Mouse (Mus musculus) neural tube, embryonic 13.5 days (tissue): ENCODE measurements around the gene Adcy9. TPM values are rescaled to one million over a fixed set of nuclear protein-coding genes. Genes with fewer than 3 reads are reported as not detected.

Source experiments
- ATAC-seq: fragments of 200-750 bp; cut with Nextera tagmentation; 2 replicates; pipeline ENCODE4 v1.8.0; 2017; ENCODE audit warnings: low read depth, mild to moderate bottlenecking, moderate TSS enrichment, moderate library complexity
- H3K27ac ChIP-seq: fragments of 300-500 bp; sonication (generic); replicated peaks from 2 replicates; pipeline ENCODE4 v1.5.1; 2015; ENCODE audit warnings: moderate library complexity, mild to moderate bottlenecking, inconsistent platforms
- H3K27me3 ChIP-seq: fragments of 300-500 bp; sonication (generic); 2 replicates; pipeline ENCODE4 v1.6.1; 2015; ENCODE audit warnings: mild to moderate bottlenecking, inconsistent platforms
- H3K36me3 ChIP-seq: fragments of 300-500 bp; sonication (generic); 2 replicates; pipeline ENCODE4 v1.6.1; 2015; ENCODE audit warnings: mild to moderate bottlenecking, inconsistent platforms
- H3K4me1 ChIP-seq: fragments of 300-500 bp; sonication (generic); replicated peaks from 2 replicates; pipeline ENCODE4 v1.6.1; 2015; ENCODE audit warnings: inconsistent platforms
- H3K4me2 ChIP-seq: fragments of 300-500 bp; sonication (generic); 2 replicates; pipeline ENCODE4 v1.6.1; 2015; ENCODE audit warnings: inconsistent platforms, mild to moderate bottlenecking, moderate library complexity
- H3K4me3 ChIP-seq: fragments of 300-500 bp; sonication (generic); 2 replicates; pipeline ENCODE4 v1.5.1; 2015; ENCODE audit warnings: mild to moderate bottlenecking, inconsistent platforms
- H3K9ac ChIP-seq: fragments of 300-500 bp; sonication (generic); 2 replicates; pipeline ENCODE4 v1.6.1; 2015; ENCODE audit warnings: moderate library complexity, mild to moderate bottlenecking, inconsistent platforms
- H3K9me3 ChIP-seq: fragments of 300-500 bp; sonication (generic); 2 replicates; pipeline ENCODE4 v1.6.1; 2016; ENCODE audit warnings: inconsistent platforms
- WGBS: fragments of 180-500 bp; shearing (Covaris S2); methylation state at CpG from one replicate; pipeline ENCODE4 v1.1.7; 2015; 5-methylcytosine and 5-hydroxymethylcytosine counted together
- polyA plus RNA-seq: library from polyadenylated mRNA; unstranded; fragments of >200 nt; fragmentation: Nextera tagmentation; extraction: Ambion mirVana; gene quantifications from 2 replicates; pipeline ENCODE4 v1.2.1, GENCODE M21; 2015

The Adcy9 gene
- polyA plus RNA-seq, 1 experiment from 2014 or later, result 2.8 TPM

- no peak overlapping the region for H3K9ac ChIP-seq
- no peaks in the 10 kb centered on the region for H3K9me3 ChIP-seq
- H3K36me3 ChIP-seq, result peaks cover 7% of the 10 kb centered on the region
- H3K27ac ChIP-seq, result no peak overlapping the region
- 80% methylated on average over 5 of the region's 5 CpGs for WGBS
- ATAC-seq, result no peak
- no peak overlapping the region for H3K4me3 ChIP-seq
- H3K4me2 ChIP-seq, result no peak overlapping the region
- H3K27me3 ChIP-seq, result no peaks in the 10 kb centered on the region
- no peaks in the 10 kb centered on the region for H3K4me1 ChIP-seq
These were observed 116.7 kb downstream of the Adcy9 start for GRCm38 (mm10) chr16:4303554-4303953.

GRCm38 (mm10) chr16:4300280-4300679 lies 120.0 kb downstream of the Adcy9 start:
- Histone ChIP-seq H3K27me3 (no peaks in the 10 kb centered on the region), H3K4me1 (no peaks in the 10 kb centered on the region), H3K9me3 (no peaks in the 10 kb centered on the region), H3K27ac (no peak overlapping the region), H3K36me3 (peaks cover 25% of the 10 kb centered on the region), H3K9ac (no peak overlapping the region), H3K4me2 (no peak overlapping the region), H3K4me3 (no peak overlapping the region)
- WGBS, result 94% methylated on average over 7 of the region's 7 CpGs
- no peak for ATAC-seq

GRCm38 (mm10) chr16:4293259-4293658 lies 127.0 kb downstream of the Adcy9 start:
- Histone ChIP-seq H3K9me3 (no peaks in the 10 kb centered on the region), H3K36me3 (peaks cover 22% of the 10 kb centered on the region), H3K27me3 (no peaks in the 10 kb centered on the region), H3K9ac (no peak overlapping the region), H3K4me2 (no peak overlapping the region), H3K4me1 (no peaks in the 10 kb centered on the region), H3K4me3 (no peak overlapping the region), H3K27ac (no peak overlapping the region)
- no peak for ATAC-seq
- 81% methylated on average over 3 of the region's 3 CpGs for WGBS

GRCm38 (mm10) chr16:4289507-4289906 lies 130.8 kb downstream of the Adcy9 start:
- H3K9me3 ChIP-seq, result no peaks in the 10 kb centered on the region
- H3K4me1 ChIP-seq, result no peaks in the 10 kb centered on the region
- H3K4me3 ChIP-seq, result no peak overlapping the region
- no peak overlapping the region for H3K4me2 ChIP-seq
- H3K9ac ChIP-seq, result no peak overlapping the region
- no peak for ATAC-seq
- no peak overlapping the region for H3K27ac ChIP-seq
- H3K27me3 ChIP-seq, result no peaks in the 10 kb centered on the region
- H3K36me3 ChIP-seq, result peaks cover 17% of the 10 kb centered on the region

GRCm38 (mm10) chr16:4286593-4286992 lies 133.7 kb downstream of the Adcy9 start:
- H3K27ac ChIP-seq, result no peak overlapping the region
- H3K36me3 ChIP-seq, result peaks cover 17% of the 10 kb centered on the region
- H3K4me3 ChIP-seq, result no peak overlapping the region
- H3K27me3 ChIP-seq, result no peaks in the 10 kb centered on the region
- ATAC-seq, result no peak
- no peak overlapping the region for H3K4me2 ChIP-seq
- no peaks in the 10 kb centered on the region for H3K4me1 ChIP-seq
- 81% methylated on average over 7 of the region's 7 CpGs for WGBS
- no peak overlapping the region for H3K9ac ChIP-seq
- no peaks in the 10 kb centered on the region for H3K9me3 ChIP-seq

- H3K4me3 ChIP-seq, result no peak overlapping the region
- ATAC-seq, result no peak
- H3K4me1 ChIP-seq, result no peaks in the 10 kb centered on the region
- WGBS, result 77% methylated on average over 5 of the region's 5 CpGs
- no peak overlapping the region for H3K4me2 ChIP-seq
- H3K27ac ChIP-seq, result no peak overlapping the region
- no peak overlapping the region for H3K9ac ChIP-seq
- no peaks in the 10 kb centered on the region for H3K9me3 ChIP-seq
- peaks cover 17% of the 10 kb centered on the region for H3K36me3 ChIP-seq
- H3K27me3 ChIP-seq, result no peaks in the 10 kb centered on the region
These were observed 135.0 kb downstream of the Adcy9 start for GRCm38 (mm10) chr16:4285257-4285656.

- Histone ChIP-seq H3K27me3 (no peaks in the 10 kb centered on the region), H3K27ac (no peak overlapping the region), H3K36me3 (peaks cover 11% of the 10 kb centered on the region), H3K4me2 (no peak overlapping the region), H3K4me1 (no peaks in the 10 kb centered on the region), H3K4me3 (no peak overlapping the region), H3K9me3 (no peaks in the 10 kb centered on the region), H3K9ac (no peak overlapping the region)
- 92% methylated on average over 11 of the region's 11 CpGs for WGBS
- ATAC-seq, result no peak
These were observed 136.9 kb downstream of the Adcy9 start for GRCm38 (mm10) chr16:4283267-4283851.

- Histone ChIP-seq H3K4me2 (no peak overlapping the region), H3K9ac (no peak overlapping the region), H3K27ac (no peak overlapping the region), H3K27me3 (no peaks in the 10 kb centered on the region), H3K4me1 (no peaks in the 10 kb centered on the region), H3K9me3 (no peaks in the 10 kb centered on the region), H3K4me3 (no peak overlapping the region), H3K36me3 (no peaks in the 10 kb centered on the region)
- 91% methylated on average over 4 of the region's 4 CpGs for WGBS
- no peak for ATAC-seq
These were observed 138.8 kb downstream of the Adcy9 start for GRCm38 (mm10) chr16:4281470-4281869.

GRCm38 (mm10) chr16:4280949-4281348 lies 139.3 kb downstream of the Adcy9 start:
- 89% methylated on average over 9 of the region's 9 CpGs for WGBS
- H3K27ac ChIP-seq, result no peak overlapping the region
- no peaks in the 10 kb centered on the region for H3K36me3 ChIP-seq
- H3K4me2 ChIP-seq, result no peak overlapping the region
- no peak for ATAC-seq
- no peak overlapping the region for H3K4me3 ChIP-seq
- no peak overlapping the region for H3K9ac ChIP-seq
- H3K27me3 ChIP-seq, result no peaks in the 10 kb centered on the region
- H3K9me3 ChIP-seq, result no peaks in the 10 kb centered on the region
- no peaks in the 10 kb centered on the region for H3K4me1 ChIP-seq

GRCm38 (mm10) chr16:4279601-4280000 lies 140.7 kb downstream of the Adcy9 start:
- WGBS, result 77% methylated on average over 3 of the region's 3 CpGs

GRCm38 (mm10) chr16:4276621-4277020 lies 143.7 kb downstream of the Adcy9 start:
- no peak overlapping the region for H3K4me2 ChIP-seq
- H3K36me3 ChIP-seq, result no peaks in the 10 kb centered on the region
- no peaks in the 10 kb centered on the region for H3K9me3 ChIP-seq
- peaks cover 12% of the 10 kb centered on the region for H3K4me1 ChIP-seq
- WGBS, result 87% methylated on average over 5 of the region's 5 CpGs
- ATAC-seq, result no peak
- no peak overlapping the region for H3K9ac ChIP-seq
- H3K27ac ChIP-seq, result no peak overlapping the region
- no peaks in the 10 kb centered on the region for H3K27me3 ChIP-seq
- H3K4me3 ChIP-seq, result no peak overlapping the region

More at GRCm38 (mm10) chr16:4279601-4280000, 140.7 kb downstream of the Adcy9 start:
- H3K9me3 ChIP-seq, result no peaks in the 10 kb centered on the region
- H3K4me2 ChIP-seq, result no peak overlapping the region
- H3K36me3 ChIP-seq, result no peaks in the 10 kb centered on the region
- no peaks in the 10 kb centered on the region for H3K27me3 ChIP-seq
- H3K4me3 ChIP-seq, result no peak overlapping the region
- no peak overlapping the region for H3K27ac ChIP-seq
- ATAC-seq, result no peak
- H3K9ac ChIP-seq, result no peak overlapping the region
- no peaks in the 10 kb centered on the region for H3K4me1 ChIP-seq

- no peak overlapping the region for H3K4me3 ChIP-seq
- no peaks in the 10 kb centered on the region for H3K9me3 ChIP-seq
- H3K36me3 ChIP-seq, result no peaks in the 10 kb centered on the region
- no peak overlapping the region for H3K27ac ChIP-seq
- H3K9ac ChIP-seq, result no peak overlapping the region
- no peaks in the 10 kb centered on the region for H3K27me3 ChIP-seq
- ATAC-seq, result no peak
- H3K4me1 ChIP-seq, result peaks cover 15% of the 10 kb centered on the region
- H3K4me2 ChIP-seq, result no peak overlapping the region
- WGBS, result 82% methylated on average over 2 of the region's 2 CpGs
These were observed 144.1 kb downstream of the Adcy9 start for GRCm38 (mm10) chr16:4276151-4276550.
